Mouse (Mus musculus) heart, embryonic 11.5 days (tissue): Measurements from ENCODE around the gene Mogat2. TPM values are rescaled to one million over a fixed set of nuclear protein-coding genes. Genes with fewer than 3 reads are reported as not detected.

ENCODE experiments used
- ATAC-seq: fragments of 200-750 bp; cut with Nextera tagmentation; replicated peaks from 2 replicates; pipeline ENCODE4 v1.8.0; 2017; ENCODE audit warnings: moderate library complexity; ENCODE audit not compliant: insufficient number of reproducible peaks, low FRiP score, low TSS enrichment
- H3K27ac ChIP-seq: fragments of 300-500 bp; sonication (generic); 2 replicates; pipeline ENCODE4 v1.5.1; 2014; ENCODE audit warnings: mild to moderate bottlenecking, low read depth, low read length
- H3K27me3 ChIP-seq: fragments of 300-500 bp; sonication (generic); 2 replicates; pipeline ENCODE4 v1.6.1; 2014; ENCODE audit warnings: mild to moderate bottlenecking, low read length, mixed read lengths; ENCODE audit not compliant: control insufficient read depth, insufficient read depth
- H3K36me3 ChIP-seq: fragments of 300-500 bp; sonication (generic); 2 replicates; pipeline ENCODE4 v1.6.1; 2014; ENCODE audit warnings: mild to moderate bottlenecking, low read length, moderate library complexity, mixed read lengths; ENCODE audit not compliant: control insufficient read depth, insufficient read depth
- H3K4me1 ChIP-seq: fragments of 300-500 bp; sonication (generic); 2 replicates; pipeline ENCODE4 v1.6.1; 2014; ENCODE audit warnings: low read length; ENCODE audit not compliant: control insufficient read depth, insufficient read depth
- H3K4me2 ChIP-seq: fragments of 300-500 bp; sonication (generic); 2 replicates; pipeline ENCODE4 v1.6.1; 2014; ENCODE audit warnings: mild to moderate bottlenecking, moderate library complexity
- H3K4me3 ChIP-seq: fragments of 300-500 bp; sonication (generic); 2 replicates; pipeline ENCODE4 v1.5.1; 2014; ENCODE audit warnings: low read depth, low read length
- H3K9ac ChIP-seq: fragments of 300-500 bp; sonication (generic); 2 replicates; pipeline ENCODE4 v1.6.1; 2014; ENCODE audit warnings: mild to moderate bottlenecking, low read depth, low read length, moderate library complexity
- H3K9me3 ChIP-seq: fragments of 300-500 bp; sonication (generic); replicated peaks from 2 replicates; pipeline ENCODE4 v1.6.1; 2016; ENCODE audit warnings: low read length; ENCODE audit not compliant: control insufficient read depth
- WGBS: fragments of 180-500 bp; shearing (Covaris S2); extraction: QIAGEN DNeasy Blood & Tissue Kit; methylation state at CpG from one replicate; pipeline ENCODE4 v1.1.7; 2014; ENCODE audit not compliant: insufficient replicate concordance; 5-methylcytosine and 5-hydroxymethylcytosine counted together
- polyA plus RNA-seq: library from polyadenylated mRNA; unstranded; fragments of >200 nt; fragmentation: Nextera tagmentation; extraction: Ambion mirVana; gene quantifications from 2 replicates; pipeline ENCODE4 v1.2.1, GENCODE M21; 2014

Mogat2 gene
- polyA plus RNA-seq, 1 experiment from 2014 or later, result 7.1 TPM

- WGBS, result 80% methylated on average over 9 of the region's 9 CpGs
- H3K27me3 ChIP-seq, result no peaks in the 10 kb centered on the region
- no peak overlapping the region for H3K27ac ChIP-seq
- ATAC-seq, result no peak
- no peak overlapping the region for H3K4me3 ChIP-seq
- H3K4me1 ChIP-seq, result peaks cover 5% of the 10 kb centered on the region
- H3K4me2 ChIP-seq, result no peak overlapping the region
- H3K36me3 ChIP-seq, result no peaks in the 10 kb centered on the region
- no peak overlapping the region for H3K9ac ChIP-seq
- no peaks in the 10 kb centered on the region for H3K9me3 ChIP-seq
Measured at GRCm38 (mm10) chr7:99199451-99200175, 38.8 kb downstream of the Mogat2 start.

GRCm38 (mm10) chr7:99198811-99199210 is 39.6 kb downstream of the Mogat2 start:
- WGBS, result 86% methylated on average over 2 of the region's 2 CpGs
- Histone ChIP-seq H3K4me2 (no peak overlapping the region), H3K4me3 (no peak overlapping the region), H3K27ac (no peak overlapping the region), H3K9me3 (no peaks in the 10 kb centered on the region), H3K4me1 (peaks cover 5% of the 10 kb centered on the region), H3K36me3 (no peaks in the 10 kb centered on the region), H3K9ac (no peak overlapping the region), H3K27me3 (no peaks in the 10 kb centered on the region)
- no peak for ATAC-seq

- no peak overlapping the region for H3K27ac ChIP-seq
- H3K4me1 ChIP-seq, result no peaks in the 10 kb centered on the region
- no peaks in the 10 kb centered on the region for H3K9me3 ChIP-seq
- no peaks in the 10 kb centered on the region for H3K27me3 ChIP-seq
- H3K9ac ChIP-seq, result no peak overlapping the region
- no peak overlapping the region for H3K4me3 ChIP-seq
- ATAC-seq, result no peak
- H3K36me3 ChIP-seq, result no peaks in the 10 kb centered on the region
- no peak overlapping the region for H3K4me2 ChIP-seq
- WGBS, result 60% methylated on average over 2 of the region's 2 CpGs
Measured at GRCm38 (mm10) chr7:99194511-99194910, 43.9 kb downstream of the Mogat2 start.

- Histone ChIP-seq H3K4me3 (no peak overlapping the region), H3K4me1 (no peaks in the 10 kb centered on the region), H3K9me3 (no peaks in the 10 kb centered on the region), H3K9ac (no peak overlapping the region), H3K4me2 (no peak overlapping the region), H3K27me3 (no peaks in the 10 kb centered on the region), H3K27ac (no peak overlapping the region), H3K36me3 (no peaks in the 10 kb centered on the region)
- 81% methylated on average over 4 of the region's 4 CpGs for WGBS
- ATAC-seq, result no peak
Measured at GRCm38 (mm10) chr7:99193926-99194325, 44.5 kb downstream of the Mogat2 start.

GRCm38 (mm10) chr7:99191411-99191810 is 47.0 kb downstream of the Mogat2 start:
- 0 out of 2 replicates have a peak, but pooled peaks cover 3% of the 10 kb centered on the region for H3K27me3 ChIP-seq
- H3K9me3 ChIP-seq, result no peaks in the 10 kb centered on the region
- ATAC-seq, result no peak
- no peaks in the 10 kb centered on the region for H3K36me3 ChIP-seq
- no peak overlapping the region for H3K4me2 ChIP-seq
- H3K27ac ChIP-seq, result no peak overlapping the region
- no peaks in the 10 kb centered on the region for H3K4me1 ChIP-seq
- H3K4me3 ChIP-seq, result no peak overlapping the region
- no peak overlapping the region for H3K9ac ChIP-seq

GRCm38 (mm10) chr7:99189885-99190284 is 48.5 kb downstream of the Mogat2 start:
- Histone ChIP-seq H3K36me3 (no peaks in the 10 kb centered on the region), H3K9ac (no peak overlapping the region), H3K4me3 (no peak overlapping the region), H3K27me3 (0 out of 2 replicates have a peak, but pooled peaks cover 3% of the 10 kb centered on the region), H3K4me1 (no peaks in the 10 kb centered on the region), H3K27ac (no peak overlapping the region), H3K4me2 (no peak overlapping the region), H3K9me3 (no peaks in the 10 kb centered on the region)
- 62% methylated on average over 5 of the region's 5 CpGs for WGBS
- no peak for ATAC-seq

- no peaks in the 10 kb centered on the region for H3K36me3 ChIP-seq
- H3K4me3 ChIP-seq, result no peak overlapping the region
- no peak overlapping the region for H3K9ac ChIP-seq
- no peaks in the 10 kb centered on the region for H3K9me3 ChIP-seq
- WGBS, result 78% methylated on average over 6 of the region's 6 CpGs
- H3K27me3 ChIP-seq, result peaks cover 3% of the 10 kb centered on the region; the same call in 1 of the 2 replicates
- no peaks in the 10 kb centered on the region for H3K4me1 ChIP-seq
- H3K4me2 ChIP-seq, result no peak overlapping the region
- H3K27ac ChIP-seq, result no peak overlapping the region
- ATAC-seq, result no peak
Measured at GRCm38 (mm10) chr7:99188630-99189029, 49.8 kb downstream of the Mogat2 start.

GRCm38 (mm10) chr7:99187451-99187850 is 51.0 kb downstream of the Mogat2 start:
- no peaks in the 10 kb centered on the region for H3K36me3 ChIP-seq
- no peak overlapping the region for H3K4me2 ChIP-seq
- no peaks in the 10 kb centered on the region for H3K9me3 ChIP-seq
- no peak overlapping the region for H3K4me3 ChIP-seq
- ATAC-seq, result no peak
- H3K4me1 ChIP-seq, result no peaks in the 10 kb centered on the region
- no peak overlapping the region for H3K9ac ChIP-seq
- H3K27ac ChIP-seq, result no peak overlapping the region
- 73% methylated on average over 5 of the region's 5 CpGs for WGBS
- H3K27me3 ChIP-seq, result peaks cover 3% of the 10 kb centered on the region; the same call in 1 of the 2 replicates

- Histone ChIP-seq H3K27ac (no peak overlapping the region), H3K27me3 (peaks cover 9% of the 10 kb centered on the region; the same call in 1 of the 2 replicates), H3K9ac (no peak overlapping the region), H3K4me1 (peaks cover 3% of the 10 kb centered on the region; the same call in 1 of the 2 replicates), H3K36me3 (no peaks in the 10 kb centered on the region), H3K4me2 (no peak overlapping the region), H3K4me3 (no peak overlapping the region), H3K9me3 (no peaks in the 10 kb centered on the region)
- WGBS, result 91% methylated on average over 3 of the region's 3 CpGs
- ATAC-seq, result no peak
Measured at GRCm38 (mm10) chr7:99185405-99185804, 53.0 kb downstream of the Mogat2 start.
